Mouse (Mus musculus): ENCODE data around the gene Ccr10.

GRCm38 (mm10) chr11:101130056-101130756 is 45.0 kb downstream of the Ccr10 start:
- TF ChIP-seq TAL1 (IDR thresholded peaks at IDR 0.05; ENCODE audit: low read length) = no peak
- no peak for TF ChIP-seq GATA1 (IDR thresholded peaks at IDR 0.05; ENCODE audit: low read length)

All from erythroblast, embryonic 14.5 days (primary cell).